Mouse (Mus musculus) left cerebral cortex, postnatal 14 days (tissue): Measurements from ENCODE around the gene Slc38a6. TPM values are rescaled to one million over a fixed set of nuclear protein-coding genes. Genes with fewer than 3 reads are reported as not detected.

ENCODE experiments used
- DNase-seq, 2 experiments: peaks; one replicate each; pipeline ENCODE4 v3.0.0; 2021 to 2022; ENCODE audit warnings: low spot score in 2 of 2, mixed read lengths in 1 of 2
- intact Hi-C: fragments of 180-260 bp; cut with DNase I; formaldehyde crosslinking; loops from one replicate; pipeline ENCODE4 v1.15.1; 2025
- total RNA-seq, 2 experiments: library from RNA; stranded (reverse); gene quantifications; 2 replicates each; pipeline ENCODE4 v1.2.3; 2021

Slc38a6 gene
- total RNA-seq, 2 experiments from 2014 or later, result 15.6 to 16.7 TPM

- intact Hi-C loops, result no loop called here
- no peak for DNase-seq
Measured at GRCm38 (mm10) chr12:73380686-73381360, 94.2 kb downstream of the Slc38a6 start.

DNA sequence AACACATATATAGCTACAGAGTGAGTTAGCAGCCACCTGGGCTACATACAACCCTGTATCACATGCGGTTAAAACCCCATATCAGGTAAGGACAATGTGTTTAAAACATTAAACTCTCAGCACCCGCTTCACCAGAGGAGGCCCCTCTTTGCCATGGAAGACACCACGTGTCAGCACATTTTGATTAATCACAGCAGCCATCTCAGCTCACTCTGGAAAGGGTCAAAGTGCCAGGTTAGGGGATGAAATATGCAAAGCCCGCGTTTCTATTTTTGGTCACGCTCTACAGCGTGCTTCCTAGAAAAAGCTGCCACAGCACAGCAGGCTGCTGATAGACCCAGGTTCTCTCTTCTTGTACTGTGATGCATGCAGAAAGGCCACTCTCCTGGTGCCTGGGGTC is 94.9 kb downstream of the Slc38a6 start:
- DNase-seq, result no peak
- intact Hi-C loops, result no loop called here

DNA sequence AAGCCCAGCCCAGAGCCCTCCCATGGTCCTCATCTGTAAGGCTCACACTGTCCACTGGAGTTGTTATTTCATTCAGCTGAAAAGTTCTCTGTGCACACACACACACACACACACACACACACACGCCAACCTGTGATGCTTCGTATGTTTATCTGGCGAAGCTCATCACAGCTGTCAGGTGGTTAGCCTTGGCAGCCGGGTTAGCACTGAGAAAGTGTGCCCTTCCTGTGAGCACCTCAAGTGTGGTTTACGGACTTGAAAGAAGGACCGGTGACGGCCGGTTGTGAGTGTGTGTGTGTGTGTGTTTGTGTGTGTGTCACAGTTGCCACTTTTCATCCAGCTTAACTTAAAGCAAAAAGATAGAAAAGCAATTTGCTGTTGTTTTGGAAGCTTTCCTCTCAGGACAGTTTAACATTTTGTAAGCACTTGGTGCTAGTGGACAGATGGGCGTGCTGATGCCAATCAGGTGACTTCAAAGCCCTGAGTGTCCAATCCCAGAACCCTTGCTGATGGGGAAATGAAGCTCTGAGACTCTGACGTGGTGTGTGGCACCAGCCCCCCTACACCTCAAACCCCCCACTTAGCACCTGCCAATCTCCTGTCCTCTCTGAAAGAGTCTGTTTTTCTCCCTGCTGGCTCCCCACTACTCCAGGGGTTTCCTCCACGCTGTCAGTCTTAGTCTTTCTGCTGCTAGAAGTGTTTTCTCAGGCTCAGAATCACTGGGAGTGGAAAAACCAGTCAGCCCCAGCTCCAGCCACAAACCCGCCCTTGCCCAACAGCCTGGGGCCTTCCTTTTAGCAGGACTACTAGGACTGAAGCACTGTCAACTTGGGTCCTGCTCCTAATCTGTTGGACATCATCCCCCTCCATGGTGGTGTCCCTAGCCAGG is 96.0 kb downstream of the Slc38a6 start:
- no peak for DNase-seq
- intact Hi-C loops, result no loop called here

DNA sequence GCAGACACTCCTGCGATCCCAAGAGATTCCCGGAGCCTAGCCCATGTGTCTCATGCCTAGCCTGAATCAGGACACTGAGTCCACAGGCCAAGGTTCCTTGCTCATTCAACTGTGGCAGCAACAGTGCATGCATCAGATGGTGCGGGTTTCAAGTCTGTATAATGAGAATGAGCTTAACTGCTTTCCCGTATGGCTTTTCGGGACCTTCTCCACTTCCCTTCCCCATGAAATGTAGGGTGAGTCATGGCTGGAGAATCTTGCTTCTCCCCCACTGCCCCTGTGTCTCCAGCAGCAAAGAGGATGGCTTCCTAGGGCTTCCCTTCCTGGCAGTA is 96.6 kb downstream of the Slc38a6 start:
- intact Hi-C loops, result no loop called here
- DNase-seq, result no peak

GRCm38 (mm10) chr12:73383861-73384260 is 97.3 kb downstream of the Slc38a6 start:
- intact Hi-C loops, result no loop called here
- DNase-seq, result no peak

DNA sequence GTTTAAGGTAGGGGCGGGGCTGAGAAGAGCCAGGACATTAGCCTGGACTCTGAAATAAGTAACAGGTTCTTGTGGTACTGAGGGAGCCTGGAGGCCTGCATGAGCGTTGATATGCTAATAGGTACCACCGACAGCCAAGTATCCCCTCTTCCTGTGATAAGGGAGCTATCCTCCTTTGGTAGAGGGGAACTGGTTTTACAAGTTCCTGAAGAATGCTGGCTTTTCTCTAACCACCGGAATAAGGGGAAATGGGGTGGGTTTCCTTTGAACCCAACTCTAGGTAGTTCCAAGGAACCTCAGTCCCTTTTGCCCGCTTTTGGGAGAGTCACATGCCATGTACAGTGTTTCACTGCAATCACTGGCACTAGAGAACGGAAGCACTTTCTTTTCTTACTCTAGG is 98.2 kb downstream of the Slc38a6 start:
- intact Hi-C loops, result no loop called here
- no peak for DNase-seq

DNA sequence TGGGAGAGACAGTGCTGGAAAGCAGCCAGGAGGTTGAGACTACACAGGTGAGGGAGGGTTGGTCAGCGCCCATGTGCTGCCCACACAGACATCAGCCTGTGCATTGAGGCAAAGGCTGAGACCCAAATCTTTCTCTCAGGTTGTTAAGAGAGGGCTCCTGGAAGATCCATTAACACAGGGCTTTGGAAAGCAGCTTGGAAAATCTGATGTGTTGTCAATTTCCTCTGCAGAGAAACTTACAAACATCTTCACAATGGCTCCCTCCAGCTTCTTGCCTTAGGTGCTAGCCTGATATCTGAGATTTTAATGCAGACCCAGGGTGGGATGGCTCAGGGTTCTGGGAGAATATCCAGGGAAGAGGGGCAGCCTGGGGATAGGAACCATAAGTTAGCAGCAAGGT is 105.9 kb downstream of the Slc38a6 start:
- intact Hi-C loops, result no loop called here

GRCm38 (mm10) chr12:73393018-73393417 is 106.4 kb downstream of the Slc38a6 start:
- DNase-seq, result no peak
- intact Hi-C loops, result no loop called here

More for the DNA sequence above, 105.9 kb downstream of the Slc38a6 start:
- no peak for DNase-seq

- intact Hi-C loops, result no loop called here
- DNase-seq, result no peak
Measured at GRCm38 (mm10) chr12:73393881-73394291, 107.3 kb downstream of the Slc38a6 start.

- intact Hi-C loops, result no loop called here
- DNase-seq, result no peak
Measured at GRCm38 (mm10) chr12:73394571-73394970, 108.0 kb downstream of the Slc38a6 start.

- DNase-seq, result no peak
- intact Hi-C loops, result no loop called here
Measured at GRCm38 (mm10) chr12:73399426-73399825, 112.8 kb downstream of the Slc38a6 start.

GRCm38 (mm10) chr12:73400481-73401025 is 114.0 kb downstream of the Slc38a6 start:
- no peak for DNase-seq
- intact Hi-C loops, result no loop called here

DNA sequence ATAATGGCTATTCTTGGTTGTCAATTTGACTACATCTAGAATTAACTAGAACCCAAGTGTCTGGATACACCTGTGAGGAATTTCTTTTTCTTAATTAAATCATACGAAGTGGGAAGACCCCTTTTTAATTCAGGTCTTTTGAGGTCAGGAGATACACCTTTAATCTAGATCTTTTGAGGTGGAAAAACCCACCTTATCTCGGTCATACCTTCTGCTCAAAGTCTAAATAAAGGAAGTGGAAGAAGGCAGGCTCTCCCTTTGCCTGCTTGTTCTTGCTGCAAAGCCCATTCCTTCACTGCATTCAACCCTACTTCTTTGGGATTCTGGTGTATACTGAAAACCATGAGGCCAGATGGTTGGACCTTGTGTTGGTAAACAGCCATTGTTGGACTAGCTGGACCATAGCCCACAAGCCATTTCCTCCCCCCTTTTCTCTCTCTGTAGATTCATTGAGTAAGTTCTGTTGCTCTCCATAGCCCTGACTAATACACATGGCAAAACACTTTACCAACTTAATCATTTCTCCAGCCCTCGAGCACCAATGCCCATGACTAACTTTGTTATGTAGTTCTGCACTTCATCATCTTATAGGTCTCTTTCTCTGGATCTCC is 115.0 kb downstream of the Slc38a6 start:
- intact Hi-C loops, result no loop called here
- DNase-seq, result no peak

DNA sequence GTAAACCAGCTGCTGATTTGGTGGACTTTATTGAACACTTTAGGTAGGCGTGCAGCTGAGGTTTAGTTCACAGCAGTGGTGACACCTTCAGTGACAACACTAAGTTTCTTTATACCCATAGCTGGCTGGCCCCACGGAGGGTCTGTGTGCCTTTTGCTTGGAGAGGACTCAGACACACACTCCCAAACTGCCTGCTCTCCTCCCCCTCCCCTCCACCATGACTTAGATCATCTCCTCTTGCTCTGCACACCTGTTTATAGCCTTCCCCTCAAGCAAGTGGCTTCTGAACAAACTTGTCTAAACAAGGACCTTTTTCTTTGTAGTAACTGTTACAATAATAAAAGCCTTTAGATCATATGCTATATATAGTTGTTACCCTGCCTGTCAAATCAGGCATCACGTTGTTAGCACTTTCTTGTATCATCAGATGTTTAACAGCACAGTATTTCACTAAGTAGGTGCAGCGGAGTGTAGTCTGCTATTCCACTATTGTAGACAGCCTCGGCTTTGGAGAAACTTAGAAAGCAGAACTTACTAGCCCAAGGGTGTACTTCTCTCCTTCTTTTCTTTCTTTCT is 115.6 kb downstream of the Slc38a6 start:
- intact Hi-C loops, result no loop called here
- DNase-seq, result no peak

DNA sequence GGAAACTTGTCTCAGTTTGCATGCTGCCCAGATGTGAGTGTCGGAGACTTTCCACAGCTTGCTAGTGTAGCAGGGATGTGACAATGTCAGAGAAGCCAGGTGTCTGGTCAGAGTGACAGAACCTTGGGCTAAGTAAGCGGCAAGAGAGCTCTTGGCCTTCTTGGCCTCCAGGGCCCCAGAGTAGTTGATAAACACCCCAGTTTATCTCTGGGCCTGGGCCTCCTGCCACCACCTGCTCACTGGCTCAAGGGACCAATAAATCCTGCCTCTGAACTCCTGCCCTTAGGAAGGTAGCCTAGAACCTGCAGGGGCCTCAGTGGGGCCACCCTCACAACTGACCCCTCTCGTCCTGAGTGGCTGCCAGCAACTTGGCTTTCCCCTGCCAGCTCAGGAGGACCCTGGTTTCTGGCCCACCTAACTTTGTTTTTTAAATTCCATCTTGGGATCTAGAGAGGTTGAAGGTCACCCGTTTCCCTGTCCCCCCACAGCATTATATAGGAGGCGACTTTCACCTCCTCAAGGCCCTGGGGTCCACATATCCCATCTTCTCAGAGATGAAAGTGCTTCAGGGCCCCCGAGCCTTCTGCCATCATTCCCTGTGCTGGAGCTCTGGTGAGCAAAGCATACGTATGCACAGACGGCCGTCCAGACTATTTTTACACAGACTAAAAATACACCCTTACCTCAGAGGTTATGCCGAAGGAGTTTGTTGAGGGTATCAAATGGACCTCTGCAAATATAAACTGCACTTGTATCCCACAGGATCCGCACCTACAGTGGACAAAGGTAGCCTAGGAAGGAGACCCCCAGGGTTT is 116.5 kb downstream of the Slc38a6 start:
- intact Hi-C loops, result no loop called here
- no peak for DNase-seq
